Mouse (Mus musculus) Patski (cell line): ENCODE results near the gene Dlg5. TPM values are rescaled to one million over a fixed set of nuclear protein-coding genes. Genes with fewer than 3 reads are reported as not detected.

Experiments used
- ATAC-seq: fragments of 100-300 bp; one replicate; pipeline ENCODE4 v1.8.0; 2021
- CTCF ChIA-PET: fragments of 350-600 bp; sonication (Branson Sonifier 250); formaldehyde crosslinking; loops from one replicate; lab custom pipeline; 2022; ENCODE audit warnings: inconsistent platforms; lab: Charles Lee
- POLR2A ChIA-PET: fragments of 350-600 bp; sonication (Branson Sonifier 250); formaldehyde crosslinking; loops from one replicate; lab custom pipeline; 2022; ENCODE audit warnings: antibody characterized with exemption, inconsistent platforms; lab: Charles Lee
- DNase-seq: peaks from one replicate; pipeline ENCODE4 v3.0.0-alpha.2; 2011; ENCODE audit warnings: low read depth, low spot score
- H3K27me3 ChIP-seq: fragments of 371-371 bp; one replicate; pipeline ENCODE4 v1.5.1; 2021
- CTCF ChIP-seq: fragments of 100-300 bp; IDR thresholded peaks from one replicate; pipeline ENCODE4 v1.5.1; 2021
- in situ Hi-C: fragments of 300-500 bp; cut with MboI; formaldehyde crosslinking; loops from 3 replicates; pipeline ENCODE4 v1.11.1; 2018; ENCODE audit warnings: low pct_unique_long_range_greater_than_20kb, mixed read lengths
- polyA plus RNA-seq: library from polyadenylated mRNA; unstranded; gene quantifications from one replicate; pipeline ENCODE4 v1.2.3, GENCODE M21; 2021

Gene Dlg5
- polyA plus RNA-seq, 1 experiment from 2014 or later, result 71.3 TPM

GRCm38 (mm10) chr14:24216678-24217361 is 28.9 kb downstream of the Dlg5 start:
- no peak for TF ChIP-seq CTCF
- H3K27me3 ChIP-seq, result no peaks in the 10 kb centered on the region
- DNase-seq (no peak), ATAC-seq (no peak)
- in situ Hi-C loops, result no loop called here
- ChIA-PET CTCF (no interaction called here), POLR2A (interaction anchor here (0.6 to 0.8 kb wide), 2 partner anchors 15 to 28 kb away, joined by 3 to 4 read pairs; no protein-coding TSS in a partner anchor)

GRCm38 (mm10) chr14:24216064-24216463 is 29.7 kb downstream of the Dlg5 start:
- no peaks in the 10 kb centered on the region for H3K27me3 ChIP-seq
- DNase-seq (no peak), ATAC-seq (no peak)
- in situ Hi-C loops, result no loop called here
- TF ChIP-seq CTCF, result no peak
- CTCF ChIA-PET, result interaction anchor here (1.0 kb wide), 1 partner anchor 10 kb away, joined by 3 read pairs; no protein-coding TSS in a partner anchor
- POLR2A ChIA-PET, result interaction anchor here (0.6 kb wide), 1 partner anchor 16 kb away, joined by 3 read pairs; no protein-coding TSS in a partner anchor

DNA sequence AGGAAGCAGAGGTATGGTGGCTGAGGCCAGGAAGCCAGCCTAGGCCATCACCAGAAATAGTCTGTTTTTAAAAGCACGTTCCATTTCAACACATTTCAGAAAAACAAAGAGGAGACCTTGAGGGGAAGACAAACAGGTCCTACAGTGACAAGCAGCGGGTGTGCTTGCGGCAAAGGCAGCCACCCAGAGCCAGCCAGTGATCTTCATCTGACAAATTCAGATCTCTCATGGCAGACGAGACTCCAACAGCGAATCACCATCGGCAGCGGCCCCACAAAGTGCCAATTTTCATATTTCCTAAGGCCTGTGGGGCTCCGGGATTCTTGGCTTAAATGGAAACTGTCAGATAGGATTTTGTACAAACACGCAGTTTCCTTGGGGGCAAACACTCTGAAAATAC is 31.3 kb downstream of the Dlg5 start:
- in situ Hi-C loops, result no loop called here
- ChIA-PET POLR2A (no interaction called here), CTCF (no interaction called here)
- TF ChIP-seq CTCF, result no peak
- DNase-seq (no peak), ATAC-seq (no peak)
- H3K27me3 ChIP-seq, result no peaks in the 10 kb centered on the region

GRCm38 (mm10) chr14:24213336-24213735 is 32.4 kb downstream of the Dlg5 start:
- ChIA-PET POLR2A (interaction anchor here (0.9 kb wide), 1 partner anchor 32 kb away, joined by 3 read pairs; the partner anchor contains the start of gene Dlg5), CTCF (no interaction called here)

GRCm38 (mm10) chr14:24212861-24213260 is 32.9 kb downstream of the Dlg5 start:
- no peaks in the 10 kb centered on the region for H3K27me3 ChIP-seq
- TF ChIP-seq CTCF, result no peak
- ChIA-PET POLR2A (interaction anchor here (1.0 kb wide), 1 partner anchor 10 kb away, joined by 3 read pairs; no protein-coding TSS in a partner anchor), CTCF (no interaction called here)
- in situ Hi-C loops, result no loop called here
- DNase-seq (no peak), ATAC-seq (no peak)

More at GRCm38 (mm10) chr14:24213336-24213735, 32.4 kb downstream of the Dlg5 start:
- in situ Hi-C loops, result no loop called here
- ATAC-seq (no peak), DNase-seq (no peak)
- no peaks in the 10 kb centered on the region for H3K27me3 ChIP-seq
- no peak for TF ChIP-seq CTCF

- ChIA-PET CTCF (no interaction called here), POLR2A (no interaction called here)
- DNase-seq, result no peak
- ATAC-seq, result no peak
- H3K27me3 ChIP-seq, result no peaks in the 10 kb centered on the region
- TF ChIP-seq CTCF, result no peak
- in situ Hi-C loops, result no loop called here
Observed at GRCm38 (mm10) chr14:24207360-24207752, 38.4 kb downstream of the Dlg5 start.

DNA sequence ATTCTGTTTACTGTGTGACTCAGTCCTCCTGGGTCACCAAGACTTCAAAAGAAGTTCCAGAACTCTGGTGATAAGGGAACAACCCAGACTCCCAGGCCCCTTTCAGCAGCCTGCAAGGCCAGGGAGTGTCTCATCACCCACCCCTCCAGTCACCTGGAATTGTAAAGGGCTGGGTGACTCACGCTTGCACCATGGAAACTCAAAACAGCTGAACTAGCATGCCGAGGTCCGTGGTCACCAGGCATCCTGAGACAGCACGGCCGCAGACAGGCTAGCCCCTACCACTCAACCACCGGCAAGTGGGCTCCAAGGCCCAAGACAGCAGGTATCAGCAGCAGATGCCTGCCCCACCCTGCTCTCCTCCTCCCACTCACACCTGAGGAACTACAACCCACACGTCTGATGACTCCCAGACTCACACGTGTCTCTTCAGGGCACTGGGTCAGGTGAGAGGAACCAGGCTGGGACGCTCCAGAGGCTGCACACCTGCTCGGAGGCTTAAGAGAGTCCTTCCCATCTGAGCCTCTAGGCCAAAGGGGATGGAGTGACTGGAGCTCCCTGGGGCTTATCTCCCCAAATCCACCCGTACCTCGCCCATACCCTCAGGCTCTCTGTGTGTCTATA is 38.9 kb downstream of the Dlg5 start:
- in situ Hi-C loops, result no loop called here
- CTCF ChIA-PET, result no interaction called here
- POLR2A ChIA-PET, result interaction anchor here (0.7 to 2.0 kb wide), 2 partner anchors 30 to 38 kb away, joined by 3 to 4 read pairs; no protein-coding TSS in a partner anchor
- no peak for TF ChIP-seq CTCF
- ATAC-seq (peak; percentile 64), DNase-seq (no peak)
- no peaks in the 10 kb centered on the region for H3K27me3 ChIP-seq

DNA sequence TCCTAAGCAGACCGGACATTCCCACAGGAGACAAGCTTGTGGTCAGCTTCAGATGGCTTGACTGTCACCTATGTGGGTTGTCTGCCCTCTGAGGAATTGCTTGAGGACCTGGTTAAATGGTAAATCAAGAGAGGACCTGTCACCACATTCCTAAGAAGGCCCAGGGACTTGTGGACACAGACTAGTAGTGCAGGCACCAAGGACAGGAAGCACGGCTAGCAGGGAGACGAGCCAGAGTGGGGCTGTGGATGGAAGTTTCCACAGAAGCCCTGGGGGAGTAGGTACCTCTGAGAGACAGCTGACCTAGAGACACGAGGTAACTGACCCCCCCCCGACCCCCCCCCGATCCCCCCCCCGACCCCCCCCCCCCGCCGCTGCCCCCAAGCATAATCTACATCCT is 39.4 kb downstream of the Dlg5 start:
- in situ Hi-C loops, result no loop called here
- no peak for TF ChIP-seq CTCF
- ATAC-seq, result peak; percentile 61

GRCm38 (mm10) chr14:24205281-24205871 is 40.3 kb downstream of the Dlg5 start:
- TF ChIP-seq CTCF, result no peak
- POLR2A ChIA-PET, result interaction anchor here (2.0 kb wide), 1 partner anchor 40 kb away, joined by 4 read pairs; no protein-coding TSS in a partner anchor
- no peak for ATAC-seq
- DNase-seq, result no peak
- H3K27me3 ChIP-seq, result no peaks in the 10 kb centered on the region
- CTCF ChIA-PET, result interaction anchor here (1.0 kb wide), 1 partner anchor 65 kb away, joined by 3 read pairs; no protein-coding TSS in a partner anchor
- in situ Hi-C loops, result no loop called here

More for the DNA sequence above, 39.4 kb downstream of the Dlg5 start:
- DNase-seq, result no peak
- ChIA-PET POLR2A (interaction anchor here (0.7 to 2.0 kb wide), 2 partner anchors 30 to 39 kb away, joined by 3 to 4 read pairs; no protein-coding TSS in a partner anchor), CTCF (no interaction called here)
- no peaks in the 10 kb centered on the region for H3K27me3 ChIP-seq

DNA sequence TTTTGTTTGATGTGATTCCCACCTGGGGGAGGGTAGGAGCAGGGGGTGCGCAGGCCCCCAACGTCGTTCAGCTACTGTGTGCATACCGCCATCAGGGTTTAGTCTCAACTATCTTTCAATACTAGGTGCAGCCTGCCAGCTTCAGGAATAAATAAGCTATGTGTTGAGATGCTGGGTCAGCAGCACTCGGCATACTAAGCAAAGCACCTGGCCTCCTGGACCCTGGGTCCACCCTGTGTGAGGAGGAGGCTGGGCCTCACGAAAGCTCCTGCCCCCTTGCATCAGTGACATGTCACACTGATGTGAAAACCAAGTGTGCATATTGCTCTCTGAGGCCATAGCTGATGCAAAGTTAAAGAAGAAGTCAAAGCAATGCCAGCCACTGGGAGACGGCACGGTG is 42.5 kb downstream of the Dlg5 start:
- in situ Hi-C loops, result loop anchor here (5.0 kb wide), 1 partner anchor 39 kb away; no protein-coding TSS in a partner anchor
- no peaks in the 10 kb centered on the region for H3K27me3 ChIP-seq
- POLR2A ChIA-PET, result no interaction called here
- ATAC-seq, result no peak
- DNase-seq, result no peak
- CTCF ChIA-PET, result no interaction called here
- no peak for TF ChIP-seq CTCF
